Mouse (Mus musculus): ENCODE measurements at regions not wholly inside any gene's neighbourhood (a gene's known extent, or its start where the extent isn't known, plus 50 kb on each side); places are given as distances from the start of the nearest gene placed in this dataset.

GRCm38 (mm10) chr5:91262526-91262925 is 123.1 kb downstream of the Areg start:
- WGBS: 83% methylated on average over 1 of the region's 1 CpGs
- Histone ChIP-seq H3K36me3 (ENCODE audit: control insufficient read depth, insufficient read depth, low read length) (no peaks in the 10 kb centered on the region), H3K9ac (replicated peaks; ENCODE audit: low read depth, low read length) (no peak overlapping the region), H3K27ac (ENCODE audit: low read depth, low read length) (no peak overlapping the region), H3K4me3 (ENCODE audit: low read depth, low read length) (no peak overlapping the region), H3K9me3 (ENCODE audit: control insufficient read depth, low read length) (no peaks in the 10 kb centered on the region), H3K27me3 (ENCODE audit: control insufficient read depth, insufficient read depth, low read length) (no peaks in the 10 kb centered on the region), H3K4me1 (ENCODE audit: control insufficient read depth, insufficient read depth, low read length) (no peaks in the 10 kb centered on the region), H3K4me2 (ENCODE audit: low read depth, low read length) (no peak overlapping the region)
- no peak for ATAC-seq (ENCODE audit: low read depth)

GRCm38 (mm10) chr5:91270747-91271146 is 131.3 kb downstream of the Areg start:
- no peak overlapping the region for H3K4me3 ChIP-seq (ENCODE audit: low read depth, low read length)
- no peaks in the 10 kb centered on the region for H3K36me3 ChIP-seq (ENCODE audit: control insufficient read depth, insufficient read depth, low read length)
- no peaks in the 10 kb centered on the region for H3K9me3 ChIP-seq (ENCODE audit: control insufficient read depth, low read length)
- H3K4me2 ChIP-seq (ENCODE audit: low read depth, low read length): no peak overlapping the region
- H3K9ac ChIP-seq (replicated peaks; ENCODE audit: low read depth, low read length): no peak overlapping the region
- no peaks in the 10 kb centered on the region for H3K4me1 ChIP-seq (ENCODE audit: control insufficient read depth, insufficient read depth, low read length)
- H3K27ac ChIP-seq (ENCODE audit: low read depth, low read length): no peak overlapping the region
- no peak for ATAC-seq (ENCODE audit: low read depth)
- 88% methylated on average over 1 of the region's 1 CpGs for WGBS
- H3K27me3 ChIP-seq (ENCODE audit: control insufficient read depth, insufficient read depth, low read length): no peaks in the 10 kb centered on the region

GRCm38 (mm10) chr5:91271416-91271815 is 131.4 kb downstream of the Btc start:
- Histone ChIP-seq H3K4me1 (ENCODE audit: control insufficient read depth, insufficient read depth, low read length) (no peaks in the 10 kb centered on the region), H3K36me3 (ENCODE audit: control insufficient read depth, insufficient read depth, low read length) (no peaks in the 10 kb centered on the region), H3K27ac (ENCODE audit: low read depth, low read length) (no peak overlapping the region), H3K9ac (replicated peaks; ENCODE audit: low read depth, low read length) (no peak overlapping the region), H3K9me3 (ENCODE audit: control insufficient read depth, low read length) (no peaks in the 10 kb centered on the region), H3K4me3 (ENCODE audit: low read depth, low read length) (no peak overlapping the region), H3K4me2 (ENCODE audit: low read depth, low read length) (no peak overlapping the region), H3K27me3 (ENCODE audit: control insufficient read depth, insufficient read depth, low read length) (no peaks in the 10 kb centered on the region)
- no peak for ATAC-seq (ENCODE audit: low read depth)

GRCm38 (mm10) chr5:91274411-91274810 is 128.4 kb downstream of the Btc start:
- ATAC-seq (ENCODE audit: low read depth): no peak
- Histone ChIP-seq H3K4me2 (ENCODE audit: low read depth, low read length) (no peak overlapping the region), H3K4me1 (ENCODE audit: control insufficient read depth, insufficient read depth, low read length) (no peaks in the 10 kb centered on the region), H3K27ac (ENCODE audit: low read depth, low read length) (no peak overlapping the region), H3K27me3 (ENCODE audit: control insufficient read depth, insufficient read depth, low read length) (no peaks in the 10 kb centered on the region), H3K4me3 (ENCODE audit: low read depth, low read length) (no peak overlapping the region), H3K36me3 (ENCODE audit: control insufficient read depth, insufficient read depth, low read length) (no peaks in the 10 kb centered on the region), H3K9ac (replicated peaks; ENCODE audit: low read depth, low read length) (no peak overlapping the region), H3K9me3 (ENCODE audit: control insufficient read depth, low read length) (no peaks in the 10 kb centered on the region)
- WGBS: 84% methylated on average over 3 of the region's 3 CpGs

GRCm38 (mm10) chr5:91278466-91278865 is 124.3 kb downstream of the Btc start:
- H3K4me2 ChIP-seq (ENCODE audit: low read depth, low read length): no peak overlapping the region
- no peak overlapping the region for H3K9ac ChIP-seq (replicated peaks; ENCODE audit: low read depth, low read length)
- no peaks in the 10 kb centered on the region for H3K36me3 ChIP-seq (ENCODE audit: control insufficient read depth, insufficient read depth, low read length)
- ATAC-seq (ENCODE audit: low read depth): no peak
- H3K27ac ChIP-seq (ENCODE audit: low read depth, low read length): no peak overlapping the region
- no peaks in the 10 kb centered on the region for H3K9me3 ChIP-seq (ENCODE audit: control insufficient read depth, low read length)
- H3K4me3 ChIP-seq (ENCODE audit: low read depth, low read length): no peak overlapping the region
- WGBS: 68% methylated on average over 3 of the region's 3 CpGs
- no peaks in the 10 kb centered on the region for H3K4me1 ChIP-seq (ENCODE audit: control insufficient read depth, insufficient read depth, low read length)
- H3K27me3 ChIP-seq (ENCODE audit: control insufficient read depth, insufficient read depth, low read length): no peaks in the 10 kb centered on the region

- 88% methylated on average over 2 of the region's 2 CpGs for WGBS
- Histone ChIP-seq H3K9ac (replicated peaks; ENCODE audit: low read depth, low read length) (no peak overlapping the region), H3K4me2 (ENCODE audit: low read depth, low read length) (no peak overlapping the region), H3K4me3 (ENCODE audit: low read depth, low read length) (no peak overlapping the region), H3K36me3 (ENCODE audit: control insufficient read depth, insufficient read depth, low read length) (no peaks in the 10 kb centered on the region), H3K27me3 (ENCODE audit: control insufficient read depth, insufficient read depth, low read length) (no peaks in the 10 kb centered on the region), H3K4me1 (ENCODE audit: control insufficient read depth, insufficient read depth, low read length) (no peaks in the 10 kb centered on the region), H3K27ac (ENCODE audit: low read depth, low read length) (no peak overlapping the region), H3K9me3 (ENCODE audit: control insufficient read depth, low read length) (no peaks in the 10 kb centered on the region)
- ATAC-seq (ENCODE audit: low read depth): no peak
Observed at GRCm38 (mm10) chr5:91279464-91279863, 123.3 kb downstream of the Btc start.

- WGBS: 88% methylated on average over 7 of the region's 7 CpGs
- no peaks in the 10 kb centered on the region for H3K27me3 ChIP-seq (ENCODE audit: control insufficient read depth, insufficient read depth, low read length)
- no peaks in the 10 kb centered on the region for H3K36me3 ChIP-seq (ENCODE audit: control insufficient read depth, insufficient read depth, low read length)
- no peak for ATAC-seq (ENCODE audit: low read depth)
- H3K27ac ChIP-seq (ENCODE audit: low read depth, low read length): no peak overlapping the region
- H3K4me1 ChIP-seq (ENCODE audit: control insufficient read depth, insufficient read depth, low read length): no peaks in the 10 kb centered on the region
- H3K9ac ChIP-seq (replicated peaks; ENCODE audit: low read depth, low read length): no peak overlapping the region
- no peak overlapping the region for H3K4me3 ChIP-seq (ENCODE audit: low read depth, low read length)
- H3K4me2 ChIP-seq (ENCODE audit: low read depth, low read length): no peak overlapping the region
- H3K9me3 ChIP-seq (ENCODE audit: control insufficient read depth, low read length): no peaks in the 10 kb centered on the region
Observed at GRCm38 (mm10) chr5:91282969-91283368, 119.8 kb downstream of the Btc start.

- no peak overlapping the region for H3K9ac ChIP-seq (replicated peaks; ENCODE audit: low read depth, low read length)
- H3K4me2 ChIP-seq (ENCODE audit: low read depth, low read length): no peak overlapping the region
- no peak for ATAC-seq (ENCODE audit: low read depth)
- no peak overlapping the region for H3K27ac ChIP-seq (ENCODE audit: low read depth, low read length)
- H3K36me3 ChIP-seq (ENCODE audit: control insufficient read depth, insufficient read depth, low read length): no peaks in the 10 kb centered on the region
- no peaks in the 10 kb centered on the region for H3K4me1 ChIP-seq (ENCODE audit: control insufficient read depth, insufficient read depth, low read length)
- H3K4me3 ChIP-seq (ENCODE audit: low read depth, low read length): no peak overlapping the region
- 69% methylated on average over 4 of the region's 4 CpGs for WGBS
- H3K9me3 ChIP-seq (ENCODE audit: control insufficient read depth, low read length): no peaks in the 10 kb centered on the region
- H3K27me3 ChIP-seq (ENCODE audit: control insufficient read depth, insufficient read depth, low read length): no peaks in the 10 kb centered on the region
Observed at GRCm38 (mm10) chr5:91293073-91293472, 109.7 kb downstream of the Btc start.

- WGBS: 87% methylated on average over 3 of the region's 3 CpGs
- H3K9ac ChIP-seq (replicated peaks; ENCODE audit: low read depth, low read length): no peak overlapping the region
- no peak overlapping the region for H3K4me3 ChIP-seq (ENCODE audit: low read depth, low read length)
- no peaks in the 10 kb centered on the region for H3K36me3 ChIP-seq (ENCODE audit: control insufficient read depth, insufficient read depth, low read length)
- H3K27ac ChIP-seq (ENCODE audit: low read depth, low read length): no peak overlapping the region
- H3K9me3 ChIP-seq (ENCODE audit: control insufficient read depth, low read length): no peaks in the 10 kb centered on the region
- no peak for ATAC-seq (ENCODE audit: low read depth)
- H3K4me1 ChIP-seq (ENCODE audit: control insufficient read depth, insufficient read depth, low read length): no peaks in the 10 kb centered on the region
- no peak overlapping the region for H3K4me2 ChIP-seq (ENCODE audit: low read depth, low read length)
- no peaks in the 10 kb centered on the region for H3K27me3 ChIP-seq (ENCODE audit: control insufficient read depth, insufficient read depth, low read length)
Observed at GRCm38 (mm10) chr5:91294957-91295356, 107.8 kb downstream of the Btc start.

GRCm38 (mm10) chr5:91297068-91297467 is 105.7 kb downstream of the Btc start:
- whole genome bisulfite sequencing: 93% methylated on average over 2 of the region's 2 CpGs
- no peak for ATAC-seq (ENCODE audit: low read depth)
- no peak overlapping the region for H3K4me2 ChIP-seq (ENCODE audit: low read depth, low read length)
- H3K27ac ChIP-seq (ENCODE audit: low read depth, low read length): no peak overlapping the region
- no peaks in the 10 kb centered on the region for H3K9me3 ChIP-seq (ENCODE audit: control insufficient read depth, low read length)
- H3K36me3 ChIP-seq (ENCODE audit: control insufficient read depth, insufficient read depth, low read length): no peaks in the 10 kb centered on the region
- H3K27me3 ChIP-seq (ENCODE audit: control insufficient read depth, insufficient read depth, low read length): no peaks in the 10 kb centered on the region
- H3K9ac ChIP-seq (replicated peaks; ENCODE audit: low read depth, low read length): no peak overlapping the region
- no peak overlapping the region for H3K4me3 ChIP-seq (ENCODE audit: low read depth, low read length)
- H3K4me1 ChIP-seq (ENCODE audit: control insufficient read depth, insufficient read depth, low read length): no peaks in the 10 kb centered on the region
